Mouse (Mus musculus): ENCODE data around the gene Prm3. TPM values are rescaled to one million over a fixed set of nuclear protein-coding genes. Genes with fewer than 3 reads are reported as not detected.

Prm3 gene
- total and polyA plus RNA-seq, 2 experiments from 2014 or later, result not detected

DNA sequence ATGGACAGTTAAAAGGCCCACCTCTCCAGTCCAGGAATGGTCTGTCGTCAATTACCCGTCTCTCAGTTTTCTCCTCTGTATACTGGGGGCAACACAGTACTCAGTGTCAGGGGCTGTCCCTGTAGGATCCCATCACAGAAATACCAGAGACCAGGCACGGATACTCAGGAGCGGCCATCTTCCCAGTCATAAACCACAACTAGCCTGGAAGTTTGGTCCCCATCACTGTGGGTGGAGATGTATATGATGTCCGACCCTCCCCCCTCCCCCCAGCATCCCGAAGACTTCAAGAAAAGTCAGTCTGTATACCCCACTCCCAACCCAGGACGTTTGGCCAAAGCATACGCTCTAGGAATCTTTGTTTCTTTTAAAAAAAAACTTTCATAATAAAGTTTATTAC is 7.3 kb downstream of the Prm3 start:
- Histone ChIP-seq H3K27me3 (ENCODE audit: insufficient read depth, low read length) (no peaks in the 10 kb centered on the region), H3K36me3 (ENCODE audit: insufficient read depth, low read length) (no peaks in the 10 kb centered on the region), H3K4me2 (ENCODE audit: low read depth, low read length) (peak overlapping the region; percentile 99), H3K9ac (replicated peaks; ENCODE audit: low read length) (no peak overlapping the region), H3K4me3 (ENCODE audit: low read length) (peak overlapping the region; percentile 74), H3K9me3 (ENCODE audit: low read length) (no peaks in the 10 kb centered on the region), H3K4me1 (ENCODE audit: insufficient read depth, low read length) (peaks cover 7% of the 10 kb centered on the region), H3K27ac (no peak overlapping the region)
- TF ChIP-seq CTCF (IDR thresholded peaks at IDR 0.05; ENCODE audit: low read depth), result no peak
- WGBS, result 69% methylated on average over 8 of the region's 8 CpGs
- DNase-seq (ENCODE audit: low spot score) (no peak), ATAC-seq (no peak)

GRCm38 (mm10) chr16:10783152-10783434 is 7.6 kb downstream of the Prm3 start:
- no peak for ATAC-seq
- Histone ChIP-seq H3K4me2 (ENCODE audit: low read depth, low read length) (peak overlapping the region; percentile 99), H3K9me3 (ENCODE audit: low read length) (no peaks in the 10 kb centered on the region), H3K27me3 (ENCODE audit: insufficient read depth, low read length) (no peaks in the 10 kb centered on the region), H3K27ac (no peak overlapping the region), H3K9ac (replicated peaks; ENCODE audit: low read length) (no peak overlapping the region), H3K4me1 (ENCODE audit: insufficient read depth, low read length) (peaks cover 7% of the 10 kb centered on the region), H3K4me3 (ENCODE audit: low read length) (no peak overlapping the region), H3K36me3 (ENCODE audit: insufficient read depth, low read length) (no peaks in the 10 kb centered on the region)
- DNase-seq (ENCODE audit: low spot score), result no peak
- TF ChIP-seq CTCF (IDR thresholded peaks at IDR 0.05; ENCODE audit: low read depth), result no peak
- 48% methylated on average over 1 of the region's 1 CpGs for WGBS

GRCm38 (mm10) chr16:10782377-10783151 is 8.2 kb downstream of the Prm3 start:
- H3K4me1 ChIP-seq (ENCODE audit: insufficient read depth, low read length), result peaks cover 7% of the 10 kb centered on the region
- 44% methylated on average over 6 of the region's 6 CpGs for WGBS
- no peak overlapping the region for H3K4me3 ChIP-seq (ENCODE audit: low read length)
- H3K4me2 ChIP-seq (ENCODE audit: low read depth, low read length), result peak overlapping the region; percentile 99
- no peak for DNase-seq (ENCODE audit: low spot score)
- H3K27ac ChIP-seq, result no peak overlapping the region
- H3K27me3 ChIP-seq (ENCODE audit: insufficient read depth, low read length), result no peaks in the 10 kb centered on the region
- no peaks in the 10 kb centered on the region for H3K9me3 ChIP-seq (ENCODE audit: low read length)
- H3K9ac ChIP-seq (replicated peaks; ENCODE audit: low read length), result no peak overlapping the region; the same call in 1 of the 2 replicates
- TF ChIP-seq CTCF (IDR thresholded peaks at IDR 0.05; ENCODE audit: low read depth), result no peak
- no peak for ATAC-seq
- H3K36me3 ChIP-seq (ENCODE audit: insufficient read depth, low read length), result no peaks in the 10 kb centered on the region

DNA sequence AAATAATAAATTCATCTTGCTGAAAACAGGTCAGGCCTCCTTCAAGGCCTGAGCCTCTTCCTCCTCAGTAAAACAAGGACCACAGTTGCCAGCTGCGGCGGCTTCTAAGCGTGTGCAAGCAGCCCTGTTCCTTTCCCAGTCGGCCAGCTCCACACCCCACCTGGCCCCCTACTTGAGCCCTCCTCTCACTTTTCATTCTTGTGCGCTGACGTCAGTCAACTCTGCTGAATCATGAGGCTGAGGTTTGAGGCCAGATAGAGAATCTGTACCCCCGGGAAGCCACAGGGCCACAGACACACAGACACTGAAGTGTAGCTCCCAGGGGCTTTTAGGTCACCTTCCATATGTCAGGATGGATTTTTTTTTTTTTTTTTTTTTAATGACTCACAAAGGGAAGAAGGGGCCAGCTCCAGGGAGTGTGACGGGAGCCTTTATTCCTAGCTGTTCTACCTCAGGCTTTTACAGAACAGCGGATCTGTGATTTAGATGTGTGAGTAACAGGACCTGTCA is 8.8 kb downstream of the Prm3 start:
- Histone ChIP-seq H3K4me1 (ENCODE audit: insufficient read depth, low read length) (peaks cover 7% of the 10 kb centered on the region), H3K4me3 (ENCODE audit: low read length) (no peak overlapping the region), H3K27me3 (ENCODE audit: insufficient read depth, low read length) (no peaks in the 10 kb centered on the region), H3K27ac (no peak overlapping the region), H3K36me3 (ENCODE audit: insufficient read depth, low read length) (no peaks in the 10 kb centered on the region), H3K9ac (replicated peaks; ENCODE audit: low read length) (no peak overlapping the region), H3K9me3 (ENCODE audit: low read length) (no peaks in the 10 kb centered on the region), H3K4me2 (ENCODE audit: low read depth, low read length) (no peak overlapping the region)
- no peak for TF ChIP-seq CTCF (IDR thresholded peaks at IDR 0.05; ENCODE audit: low read depth)
- 52% methylated on average over 9 of the region's 9 CpGs for WGBS
- DNase-seq (ENCODE audit: low spot score), result no peak
- ATAC-seq, result no peak

GRCm38 (mm10) chr16:10780631-10781120 is 10.0 kb downstream of the Prm3 start:
- ATAC-seq, result no peak
- DNase-seq (ENCODE audit: low spot score), result no peak
- Histone ChIP-seq H3K4me2 (ENCODE audit: low read depth, low read length) (no peak overlapping the region), H3K9ac (replicated peaks; ENCODE audit: low read length) (no peak overlapping the region), H3K9me3 (ENCODE audit: low read length) (no peaks in the 10 kb centered on the region), H3K36me3 (ENCODE audit: insufficient read depth, low read length) (no peaks in the 10 kb centered on the region), H3K27ac (no peak overlapping the region), H3K27me3 (ENCODE audit: insufficient read depth, low read length) (no peaks in the 10 kb centered on the region), H3K4me3 (ENCODE audit: low read length) (no peak overlapping the region), H3K4me1 (ENCODE audit: insufficient read depth, low read length) (peaks cover 4% of the 10 kb centered on the region; the same call in 1 of the 2 replicates)
- WGBS, result 76% methylated on average over 5 of the region's 5 CpGs
- TF ChIP-seq CTCF (IDR thresholded peaks at IDR 0.05; ENCODE audit: low read depth), result no peak

DNA sequence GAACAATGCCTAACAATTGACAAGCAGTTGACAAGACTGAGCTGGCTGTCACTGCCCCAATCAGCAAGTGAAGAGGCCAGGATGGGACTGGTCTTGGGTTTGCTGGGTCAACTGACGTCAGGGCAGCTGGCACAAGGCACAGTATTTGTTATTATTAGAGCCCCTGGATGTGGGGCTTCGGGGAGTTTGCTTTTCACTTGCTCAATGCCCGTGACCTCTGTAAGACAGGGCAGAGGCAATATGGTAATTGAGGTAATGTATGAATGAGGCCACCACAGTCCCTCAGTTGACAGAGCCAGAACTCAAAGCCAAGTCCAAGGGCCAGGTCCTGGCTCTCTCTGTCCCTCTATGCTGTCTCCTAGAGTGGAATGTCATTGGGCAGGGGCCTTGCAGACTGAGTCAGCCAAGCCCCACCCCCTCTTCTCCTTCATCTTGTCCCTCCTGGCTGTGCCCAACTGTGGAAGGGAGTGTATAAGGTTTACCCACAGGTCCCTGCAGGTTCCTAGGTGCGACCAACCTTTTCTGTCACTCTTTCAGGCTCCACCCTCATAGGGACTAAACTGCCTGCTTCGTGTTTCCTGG is 13.0 kb downstream of the Prm3 start:
- 66% methylated on average over 5 of the region's 5 CpGs for WGBS
- no peaks in the 10 kb centered on the region for H3K36me3 ChIP-seq (ENCODE audit: insufficient read depth, low read length)
- no peak overlapping the region for H3K27ac ChIP-seq
- no peak overlapping the region for H3K4me3 ChIP-seq (ENCODE audit: low read length)
- DNase-seq (ENCODE audit: low spot score), result no peak
- no peaks in the 10 kb centered on the region for H3K9me3 ChIP-seq (ENCODE audit: low read length)
- H3K4me2 ChIP-seq (ENCODE audit: low read depth, low read length), result no peak overlapping the region
- ATAC-seq, result no peak
- no peak overlapping the region for H3K9ac ChIP-seq (replicated peaks; ENCODE audit: low read length)
- H3K4me1 ChIP-seq (ENCODE audit: insufficient read depth, low read length), result no peaks in the 10 kb centered on the region
- no peaks in the 10 kb centered on the region for H3K27me3 ChIP-seq (ENCODE audit: insufficient read depth, low read length)
- no peak for TF ChIP-seq CTCF (IDR thresholded peaks at IDR 0.05; ENCODE audit: low read depth)

DNA sequence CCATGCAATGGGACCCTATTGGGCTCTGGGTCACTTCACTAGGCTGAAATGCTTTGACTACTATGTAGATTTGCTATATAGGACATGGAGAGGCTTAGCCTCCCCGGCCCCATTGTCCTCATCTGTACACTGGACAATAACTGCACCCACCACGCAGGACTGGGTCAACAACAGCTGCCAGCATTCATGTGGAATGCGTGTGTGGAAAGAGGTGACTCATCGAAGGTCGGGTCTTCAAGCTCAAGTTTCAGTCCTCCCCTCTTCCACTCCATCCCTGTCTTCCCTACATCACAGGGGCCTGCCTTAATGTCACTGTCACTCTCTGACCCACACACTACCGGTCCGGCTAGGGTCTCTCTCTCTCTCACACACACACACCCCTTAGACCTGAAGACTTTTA is 14.4 kb downstream of the Prm3 start:
- DNase-seq (ENCODE audit: low spot score), result no peak
- no peak overlapping the region for H3K9ac ChIP-seq (replicated peaks; ENCODE audit: low read length)
- H3K4me1 ChIP-seq (ENCODE audit: insufficient read depth, low read length), result no peaks in the 10 kb centered on the region
- no peak overlapping the region for H3K4me3 ChIP-seq (ENCODE audit: low read length)
- no peaks in the 10 kb centered on the region for H3K9me3 ChIP-seq (ENCODE audit: low read length)
- no peak for TF ChIP-seq CTCF (IDR thresholded peaks at IDR 0.05; ENCODE audit: low read depth)
- 70% methylated on average over 7 of the region's 7 CpGs for WGBS
- H3K36me3 ChIP-seq (ENCODE audit: insufficient read depth, low read length), result no peaks in the 10 kb centered on the region
- no peaks in the 10 kb centered on the region for H3K27me3 ChIP-seq (ENCODE audit: insufficient read depth, low read length)
- H3K27ac ChIP-seq, result no peak overlapping the region
- no peak for ATAC-seq
- no peak overlapping the region for H3K4me2 ChIP-seq (ENCODE audit: low read depth, low read length)

All from hindbrain, postnatal 0 days (tissue).